In genomic region chr10:76344711-76345539, GRCm38 (mm10) we compare ENCODE assay signal across 8 mouse cellular contexts. TPM values are rescaled to one million over a fixed set of nuclear protein-coding genes. Genes with fewer than 3 reads are reported as not detected.
DNase-seq lines count a peak whose midpoint lies in the region; ATAC-seq lines count a peak whose summit lies in the region.

TSS of gene Dip2a (minus strand) at chr10:76345291.

- peaks cover 9% of the 10 kb centered on the region; the same call in 1 of the 2 replicates for H3K36me3 ChIP-seq in intestine, embryonic 14.5 days (ENCODE audit: control insufficient read depth, insufficient read depth, low read length)

- no peaks in the 10 kb centered on the region for H3K9me3 ChIP-seq in intestine, embryonic 14.5 days (ENCODE audit: control insufficient read depth, low read length)

- peak; percentile 95 to 98 for DNase-seq in adrenal gland, adult (ENCODE audit: inconsistent age in 2 of 2, low spot score in 1 of 2)
- DNase-seq in embryo, embryonic 10.5 days (ENCODE audit: low spot score): peak; percentile 94
- peak; percentile 93 for DNase-seq in gastrocnemius, postnatal 25 days
- DNase-seq in intestine, embryonic 14.5 days (ENCODE audit: low spot score): peak; percentile 97
- DNase-seq in left cerebral cortex, postnatal 14 days (ENCODE audit: low spot score in 2 of 2): peak; percentile 95
- peak; percentile 93 for DNase-seq in mesoderm, embryonic 11.5 days (ENCODE audit: low read depth, low spot score)
- DNase-seq in right cerebral cortex, postnatal 36 days (ENCODE audit: low spot score in 2 of 2): peak; percentile 92
- DNase-seq in yolk sac, embryonic 10.5 days (ENCODE audit: low spot score): peak; percentile 91

- H3K9ac ChIP-seq in intestine, embryonic 14.5 days (ENCODE audit: low read length): peak within 1 kb of the TSS; percentile 81

- peak within 1 kb of the TSS; percentile 83 for H3K27ac ChIP-seq in intestine, embryonic 14.5 days (ENCODE audit: low read depth)

- H3K4me3 ChIP-seq in intestine, embryonic 14.5 days (ENCODE audit: low read depth, low read length): peak within 1 kb of the TSS; percentile 77

- ATAC-seq in intestine, embryonic 14.5 days (replicated peaks; ENCODE audit: low FRiP score, low TSS enrichment, low read depth): peak; percentile 91

- peak within 1 kb of the TSS; percentile 89 for H3K4me2 ChIP-seq in intestine, embryonic 14.5 days (ENCODE audit: low read length)

- peaks cover 24% of the 10 kb centered on the region for H3K4me1 ChIP-seq in intestine, embryonic 14.5 days (replicated peaks; ENCODE audit: control insufficient read depth, insufficient read depth, low read length)

- H3K27me3 ChIP-seq in intestine, embryonic 14.5 days (replicated peaks; ENCODE audit: control insufficient read depth, insufficient read depth, low read length): no peaks in the 10 kb centered on the region

- intact Hi-C loops in left cerebral cortex, postnatal 14 days (cut with DNase I): no loop called here

- under 1% methylated on average over 91 of the region's 94 CpGs for WGBS in intestine, embryonic 14.5 days

RNA-seq across cellular contexts. Expression of gene Dip2a, which starts in this region (rescaled TPM):
- total RNA-seq in gastrocnemius, postnatal 25 days (2021): 1 to 10 TPM; 4.7 to 5.5 TPM
- 5.7 and 6.6 TPM in 2 replicates for polyA plus RNA-seq in intestine, embryonic 14.5 days (2014; fragmentation: Nextera tagmentation; extraction: Ambion mirVana)
- total RNA-seq in left cerebral cortex, postnatal 14 days (2021): 10 to 100 TPM; 55.7 to 56.4 TPM

Comparison
In these comparisons a context has a peak if more than half of its experiments do, and no peak if none do; other contexts are left out.
1. Peak in every context shown above with its lines: DNase-seq, ATAC-seq, H3K4me3 ChIP-seq and H3K27ac ChIP-seq.
2. RNA of gene Dip2a (total RNA-seq): 55.7 to 56.4 TPM in left cerebral cortex, postnatal 14 days; 4.7 to 5.5 TPM in gastrocnemius, postnatal 25 days; every median in the first group is over 4 times any median in the second.